Mouse (Mus musculus): Measurements from ENCODE around the gene Vac14. TPM values are rescaled to one million over a fixed set of nuclear protein-coding genes. Genes with fewer than 3 reads are reported as not detected.

The Vac14 gene
- polyA plus RNA-seq, 1 experiment from 2014 or later: 31.8 TPM

DNA sequence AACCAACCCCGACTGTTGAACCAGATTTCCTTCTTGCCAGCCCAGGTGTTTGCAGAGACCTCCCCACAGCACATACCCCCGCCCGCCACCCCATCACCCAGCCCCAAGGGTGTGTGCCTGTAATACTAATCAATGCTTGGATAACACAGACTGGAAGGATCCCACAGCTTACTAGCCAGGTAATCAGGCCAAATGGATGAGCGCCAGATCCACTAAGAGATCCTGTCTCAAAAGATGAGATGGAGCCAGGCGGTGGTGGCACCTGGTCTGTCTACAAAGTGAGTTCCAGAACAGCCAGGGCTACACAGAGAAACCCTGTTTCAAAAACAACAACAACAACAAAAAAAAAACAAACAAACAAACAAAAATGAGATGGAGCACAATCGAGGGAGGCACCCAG is 148.9 kb downstream of the Vac14 start:
- WGBS: 85% methylated on average over 6 of the region's 6 CpGs
- Histone ChIP-seq H3K9ac (replicated peaks) (no peak overlapping the region), H3K36me3 (no peaks in the 10 kb centered on the region), H3K27ac (replicated peaks) (no peak overlapping the region), H3K4me1 (no peaks in the 10 kb centered on the region), H3K4me2 (replicated peaks) (no peak overlapping the region), H3K9me3 (no peaks in the 10 kb centered on the region), H3K27me3 (no peaks in the 10 kb centered on the region), H3K4me3 (no peak overlapping the region)
- ATAC-seq (ENCODE audit: low FRiP score, low read depth): no peak

Other genes with a start within 250 kb of the Vac14 start
- 10.5 and 10.6 TPM in 2 replicates for gene Mtss1l, start 102.9 kb downstream of the Vac14 start, polyA plus RNA-seq (2016; fragmentation: Nextera tagmentation; extraction: Ambion mirVana)
- 0.75 and 1.1 TPM in 2 replicates for gene Il34, start 187.3 kb downstream of the Vac14 start, polyA plus RNA-seq (2016; fragmentation: Nextera tagmentation; extraction: Ambion mirVana)
- 69.3 and 74.3 TPM in 2 replicates for gene Cog4, start 228.0 kb downstream of the Vac14 start, polyA plus RNA-seq (2016; fragmentation: Nextera tagmentation; extraction: Ambion mirVana)
- 187 and 188 TPM in 2 replicates for gene Sf3b3, start 228.2 kb downstream of the Vac14 start, polyA plus RNA-seq (2016; fragmentation: Nextera tagmentation; extraction: Ambion mirVana)